Mouse (Mus musculus): ENCODE results near the gene Schip1. TPM values are rescaled to one million over a fixed set of nuclear protein-coding genes. Genes with fewer than 3 reads are reported as not detected.

The Schip1 gene
- polyA plus RNA-seq, 1 experiment from 2014 or later: 76.9 TPM

DNA sequence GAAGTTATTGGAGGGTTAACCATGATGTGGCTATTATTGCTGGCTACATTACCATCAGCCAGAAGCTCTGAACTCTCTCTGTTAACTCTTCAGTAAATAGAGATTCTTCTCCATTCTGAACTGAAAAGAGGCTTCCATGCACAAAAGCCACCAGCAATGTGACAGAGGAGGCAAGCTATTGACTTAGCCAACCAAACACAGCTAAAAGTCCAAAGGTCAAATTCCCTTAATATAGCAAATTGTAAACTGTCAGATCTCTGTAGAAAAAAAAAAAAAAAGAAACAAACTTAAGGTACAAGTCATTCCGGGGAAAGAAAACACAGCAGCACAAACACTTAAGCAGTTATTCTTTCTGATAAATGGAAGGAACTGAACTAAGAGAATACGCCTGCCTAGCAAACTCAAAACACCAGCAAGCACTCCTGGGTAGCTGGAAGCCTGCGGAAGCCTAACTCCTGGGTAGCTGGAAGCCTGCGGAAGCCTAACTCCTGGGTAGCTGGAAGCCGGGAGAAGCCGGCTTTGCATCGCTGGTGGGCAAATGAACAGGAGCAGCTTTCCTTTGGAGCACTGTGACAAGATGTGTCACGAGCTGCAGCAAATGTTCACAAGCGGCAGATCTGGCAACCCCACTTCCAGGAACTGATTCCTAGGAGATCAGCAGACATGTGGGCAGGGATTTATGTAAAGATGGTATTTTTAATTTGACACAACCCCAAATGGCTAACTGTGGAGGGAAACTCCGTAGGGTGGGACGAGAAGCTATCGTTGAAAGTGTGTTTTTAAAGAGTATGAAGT lies 528.7 kb downstream of the Schip1 start:
- no peak for DNase-seq (ENCODE audit: low spot score)
- Histone ChIP-seq H3K4me2 (ENCODE audit: low read depth, low read length, severe bottlenecking) (no peak overlapping the region), H3K27ac (ENCODE audit: low read depth, low read length) (no peak overlapping the region), H3K4me1 (replicated peaks; ENCODE audit: control insufficient read depth, insufficient read depth, low read length) (no peaks in the 10 kb centered on the region), H3K36me3 (ENCODE audit: control insufficient read depth, insufficient read depth, low read length) (no peaks in the 10 kb centered on the region), H3K9me3 (ENCODE audit: control insufficient read depth, low read length) (no peaks in the 10 kb centered on the region), H3K4me3 (ENCODE audit: low read depth, low read length) (no peak overlapping the region), H3K9ac (ENCODE audit: low read length) (no peak overlapping the region), H3K27me3 (ENCODE audit: control insufficient read depth, insufficient read depth, low read length) (no peaks in the 10 kb centered on the region)
- no peak for ATAC-seq (replicated peaks; ENCODE audit: low FRiP score)
- 76% methylated on average over 12 of the region's 12 CpGs for WGBS

DNA sequence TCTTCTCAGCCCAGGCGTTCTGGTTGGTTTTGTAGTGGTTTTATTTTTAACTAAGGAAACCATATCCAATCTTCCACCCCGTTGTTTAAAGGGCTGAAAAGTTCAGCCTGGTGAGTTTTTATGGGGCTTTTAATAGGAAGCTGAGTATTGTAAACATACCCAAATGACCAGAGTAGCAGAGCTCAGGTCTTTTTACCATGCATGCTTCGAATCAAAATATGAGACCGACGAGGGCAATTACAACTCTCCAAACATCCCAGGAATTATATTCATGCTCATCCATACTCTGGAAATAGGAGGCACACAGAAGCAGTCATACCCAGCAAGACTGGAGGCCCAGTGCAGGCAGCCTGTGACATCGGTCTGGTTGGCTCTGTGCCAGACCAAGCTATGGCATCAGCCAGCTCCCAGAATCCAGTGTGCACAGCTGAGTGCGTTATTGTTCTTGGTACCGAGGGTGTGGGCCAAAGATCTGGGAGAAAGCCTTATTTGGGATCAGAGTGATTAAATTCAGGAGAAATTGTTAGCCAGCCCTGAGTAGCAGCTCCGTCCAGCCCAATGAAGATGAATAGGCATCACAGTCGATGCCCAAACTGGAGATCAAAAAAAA lies 530.8 kb downstream of the Schip1 start:
- WGBS: 84% methylated on average over 10 of the region's 10 CpGs
- no peak overlapping the region for H3K4me3 ChIP-seq (ENCODE audit: low read depth, low read length)
- no peak overlapping the region for H3K9ac ChIP-seq (ENCODE audit: low read length)
- H3K4me1 ChIP-seq (replicated peaks; ENCODE audit: control insufficient read depth, insufficient read depth, low read length): no peaks in the 10 kb centered on the region
- no peaks in the 10 kb centered on the region for H3K36me3 ChIP-seq (ENCODE audit: control insufficient read depth, insufficient read depth, low read length)
- no peak overlapping the region for H3K4me2 ChIP-seq (ENCODE audit: low read depth, low read length, severe bottlenecking)
- DNase-seq (ENCODE audit: low spot score) (no peak), ATAC-seq (replicated peaks; ENCODE audit: low FRiP score) (no peak)
- no peaks in the 10 kb centered on the region for H3K9me3 ChIP-seq (ENCODE audit: control insufficient read depth, low read length)
- no peak overlapping the region for H3K27ac ChIP-seq (ENCODE audit: low read depth, low read length)
- H3K27me3 ChIP-seq (ENCODE audit: control insufficient read depth, insufficient read depth, low read length): no peaks in the 10 kb centered on the region

DNA sequence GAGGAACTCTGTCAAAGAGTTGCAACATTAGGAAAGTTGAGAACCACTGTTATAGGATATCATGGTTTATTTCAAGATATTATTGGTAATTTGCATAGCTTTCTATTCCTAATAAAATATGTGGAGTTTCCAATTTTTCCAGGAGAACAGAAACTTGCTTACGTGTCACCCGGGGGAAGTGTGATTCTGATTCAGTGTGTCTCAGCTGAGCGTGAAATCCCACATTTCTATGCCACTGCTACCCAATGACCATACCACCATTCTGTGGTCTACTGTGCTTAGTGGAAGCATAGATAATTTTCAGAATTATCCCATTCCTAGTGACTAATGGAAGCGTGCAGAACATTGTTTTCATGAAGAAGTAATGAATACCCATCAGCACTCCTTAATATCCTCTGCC lies 532.3 kb downstream of the Schip1 start:
- H3K9ac ChIP-seq (ENCODE audit: low read length): no peak overlapping the region
- no peak overlapping the region for H3K27ac ChIP-seq (ENCODE audit: low read depth, low read length)
- no peaks in the 10 kb centered on the region for H3K27me3 ChIP-seq (ENCODE audit: control insufficient read depth, insufficient read depth, low read length)
- ATAC-seq (replicated peaks; ENCODE audit: low FRiP score) (no peak), DNase-seq (ENCODE audit: low spot score) (no peak)
- H3K9me3 ChIP-seq (ENCODE audit: control insufficient read depth, low read length): no peaks in the 10 kb centered on the region
- no peaks in the 10 kb centered on the region for H3K36me3 ChIP-seq (ENCODE audit: control insufficient read depth, insufficient read depth, low read length)
- H3K4me2 ChIP-seq (ENCODE audit: low read depth, low read length, severe bottlenecking): no peak overlapping the region
- no peak overlapping the region for H3K4me3 ChIP-seq (ENCODE audit: low read depth, low read length)
- WGBS: 95% methylated on average over 4 of the region's 4 CpGs
- no peaks in the 10 kb centered on the region for H3K4me1 ChIP-seq (replicated peaks; ENCODE audit: control insufficient read depth, insufficient read depth, low read length)

DNA sequence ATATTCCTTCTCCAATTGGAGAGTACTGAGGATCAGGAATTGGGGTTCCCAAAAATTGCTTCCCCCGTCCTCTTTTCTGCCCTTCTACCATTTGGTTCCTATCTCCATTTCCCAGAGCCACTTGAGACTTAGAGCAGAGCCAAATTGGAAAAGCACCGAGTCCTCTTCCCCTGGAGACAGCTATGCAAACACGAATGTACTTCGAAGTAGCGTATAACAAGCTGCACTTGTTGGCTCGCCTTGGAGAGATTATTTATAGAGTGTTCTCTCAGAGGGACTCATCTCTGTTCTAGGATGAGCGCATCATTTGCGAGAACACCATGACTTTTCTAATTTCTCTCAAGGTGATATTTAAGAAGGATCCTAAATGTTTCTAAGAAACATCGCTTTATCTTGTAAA lies 538.3 kb downstream of the Schip1 start:
- ATAC-seq (replicated peaks; ENCODE audit: low FRiP score) (no peak), DNase-seq (ENCODE audit: low spot score) (no peak)

DNA sequence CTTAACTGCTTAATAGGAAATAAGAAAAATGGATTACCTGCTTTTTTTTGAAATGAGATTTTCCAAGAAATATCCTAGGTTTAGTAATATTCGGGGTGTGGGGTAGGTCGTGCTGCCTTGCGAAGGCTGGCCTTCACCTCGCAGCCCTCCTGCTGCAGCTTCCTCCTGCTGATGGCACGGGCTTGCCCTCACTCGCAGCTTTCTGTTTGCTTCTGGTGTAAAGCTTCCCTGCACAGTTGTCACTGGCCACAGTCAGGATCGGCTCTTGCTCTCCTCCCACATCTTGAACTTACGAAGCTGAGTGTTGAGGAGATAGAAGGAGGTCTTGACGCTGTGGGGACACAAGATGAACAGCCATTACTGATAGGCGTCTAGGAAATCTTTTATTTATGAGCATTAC lies 539.9 kb downstream of the Schip1 start:
- Histone ChIP-seq H3K9me3 (ENCODE audit: control insufficient read depth, low read length) (no peaks in the 10 kb centered on the region), H3K4me1 (replicated peaks; ENCODE audit: control insufficient read depth, insufficient read depth, low read length) (no peaks in the 10 kb centered on the region), H3K4me2 (ENCODE audit: low read depth, low read length, severe bottlenecking) (no peak overlapping the region), H3K9ac (ENCODE audit: low read length) (no peak overlapping the region), H3K27me3 (ENCODE audit: control insufficient read depth, insufficient read depth, low read length) (no peaks in the 10 kb centered on the region), H3K27ac (ENCODE audit: low read depth, low read length) (no peak overlapping the region), H3K4me3 (ENCODE audit: low read depth, low read length) (no peak overlapping the region), H3K36me3 (ENCODE audit: control insufficient read depth, insufficient read depth, low read length) (no peaks in the 10 kb centered on the region)
- ATAC-seq (replicated peaks; ENCODE audit: low FRiP score): no peak
- DNase-seq (ENCODE audit: low spot score): no peak
- WGBS: 77% methylated on average over 10 of the region's 10 CpGs

More for the DNA sequence above, 538.3 kb downstream of the Schip1 start:
- Histone ChIP-seq H3K4me1 (replicated peaks; ENCODE audit: control insufficient read depth, insufficient read depth, low read length) (no peaks in the 10 kb centered on the region), H3K9ac (ENCODE audit: low read length) (no peak overlapping the region), H3K9me3 (ENCODE audit: control insufficient read depth, low read length) (no peaks in the 10 kb centered on the region), H3K4me3 (ENCODE audit: low read depth, low read length) (no peak overlapping the region), H3K36me3 (ENCODE audit: control insufficient read depth, insufficient read depth, low read length) (no peaks in the 10 kb centered on the region), H3K27ac (ENCODE audit: low read depth, low read length) (no peak overlapping the region), H3K4me2 (ENCODE audit: low read depth, low read length, severe bottlenecking) (no peak overlapping the region), H3K27me3 (ENCODE audit: control insufficient read depth, insufficient read depth, low read length) (no peaks in the 10 kb centered on the region)
- WGBS: 92% methylated on average over 9 of the region's 9 CpGs

DNA sequence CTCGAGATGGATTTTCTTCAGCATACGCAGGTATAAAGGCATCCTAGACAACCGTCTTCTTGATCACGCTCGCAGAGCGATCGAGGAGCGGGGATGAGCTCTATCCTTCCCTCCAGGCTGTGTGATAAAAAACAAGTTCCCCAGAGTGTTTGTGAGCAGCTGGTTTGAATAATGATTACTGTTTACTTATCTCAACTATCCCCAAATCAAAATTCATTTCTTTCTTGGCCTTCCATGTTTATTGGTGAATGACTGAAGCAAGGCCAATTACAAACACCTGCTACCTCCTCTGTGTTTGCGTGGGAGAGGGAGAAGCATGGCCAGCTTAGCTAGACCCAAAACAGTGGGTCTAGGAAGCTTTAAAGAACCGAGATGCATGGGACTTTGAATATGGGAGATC lies 540.4 kb downstream of the Schip1 start:
- no peak overlapping the region for H3K9ac ChIP-seq (ENCODE audit: low read length)
- 87% methylated on average over 10 of the region's 10 CpGs for WGBS
- H3K27me3 ChIP-seq (ENCODE audit: control insufficient read depth, insufficient read depth, low read length): no peaks in the 10 kb centered on the region
- H3K9me3 ChIP-seq (ENCODE audit: control insufficient read depth, low read length): no peaks in the 10 kb centered on the region
- no peak overlapping the region for H3K4me3 ChIP-seq (ENCODE audit: low read depth, low read length)
- ATAC-seq (replicated peaks; ENCODE audit: low FRiP score): no peak
- H3K36me3 ChIP-seq (ENCODE audit: control insufficient read depth, insufficient read depth, low read length): no peaks in the 10 kb centered on the region
- H3K4me2 ChIP-seq (ENCODE audit: low read depth, low read length, severe bottlenecking): no peak overlapping the region
- no peaks in the 10 kb centered on the region for H3K4me1 ChIP-seq (replicated peaks; ENCODE audit: control insufficient read depth, insufficient read depth, low read length)
- DNase-seq (ENCODE audit: low spot score): no peak
- no peak overlapping the region for H3K27ac ChIP-seq (ENCODE audit: low read depth, low read length)

DNA sequence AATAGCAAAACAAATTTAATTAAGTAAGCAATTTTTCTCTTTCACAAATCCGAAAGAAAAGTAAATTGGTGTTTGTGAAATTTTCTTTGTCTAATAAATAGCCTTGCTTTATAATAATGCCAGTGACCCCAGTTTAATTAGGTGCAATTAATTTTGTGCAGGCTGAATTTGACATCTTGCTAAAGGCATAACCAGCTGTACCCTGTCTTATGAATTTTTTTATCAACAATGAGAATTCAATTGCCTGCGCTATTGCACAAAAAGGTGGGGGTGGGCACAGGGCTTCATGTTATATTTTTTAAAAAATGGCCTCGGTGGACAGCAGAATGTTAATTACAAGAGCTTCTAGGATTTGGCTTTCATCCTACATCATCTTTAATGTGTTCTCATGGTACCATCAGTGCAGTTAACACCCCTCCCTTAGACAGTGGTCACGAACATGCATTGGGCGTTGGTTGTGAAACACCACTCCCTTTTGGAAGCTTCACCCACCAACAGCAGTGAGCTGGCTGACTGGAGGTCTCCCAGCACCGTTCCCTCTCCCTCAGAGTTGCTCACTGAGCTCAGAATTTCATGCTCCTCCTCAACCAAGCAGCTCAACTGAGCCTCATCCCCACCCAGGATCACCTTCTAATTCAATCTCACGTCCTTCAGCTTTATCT lies 541.5 kb downstream of the Schip1 start:
- no peaks in the 10 kb centered on the region for H3K9me3 ChIP-seq (ENCODE audit: control insufficient read depth, low read length)
- WGBS: 81% methylated on average over 7 of the region's 7 CpGs
- no peak overlapping the region for H3K9ac ChIP-seq (ENCODE audit: low read length)
- no peak overlapping the region for H3K27ac ChIP-seq (ENCODE audit: low read depth, low read length)
- no peaks in the 10 kb centered on the region for H3K36me3 ChIP-seq (ENCODE audit: control insufficient read depth, insufficient read depth, low read length)
- H3K4me2 ChIP-seq (ENCODE audit: low read depth, low read length, severe bottlenecking): no peak overlapping the region
- no peak for DNase-seq (ENCODE audit: low spot score)
- no peaks in the 10 kb centered on the region for H3K4me1 ChIP-seq (replicated peaks; ENCODE audit: control insufficient read depth, insufficient read depth, low read length)
- ATAC-seq (replicated peaks; ENCODE audit: low FRiP score): no peak
- H3K4me3 ChIP-seq (ENCODE audit: low read depth, low read length): no peak overlapping the region
- no peaks in the 10 kb centered on the region for H3K27me3 ChIP-seq (ENCODE audit: control insufficient read depth, insufficient read depth, low read length)

DNA sequence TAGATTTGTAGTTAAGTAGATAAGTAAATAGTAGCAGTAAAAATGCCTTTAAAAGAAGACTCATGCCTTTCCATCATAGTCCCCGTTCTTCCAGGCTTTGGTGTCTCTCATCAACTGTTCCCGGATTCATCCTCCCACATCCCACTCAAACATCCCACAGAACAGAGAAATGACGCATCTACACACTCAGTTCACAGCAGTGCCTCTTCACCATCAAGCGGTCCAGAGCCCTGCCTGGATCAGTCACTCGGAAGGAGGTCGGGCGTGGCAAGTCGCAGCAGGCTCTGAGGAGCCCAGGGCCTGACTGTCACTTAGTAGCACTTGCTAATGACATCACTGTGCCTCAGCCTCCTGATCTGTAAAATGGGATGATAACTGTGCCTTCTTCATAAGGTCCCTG lies 542.1 kb downstream of the Schip1 start:
- 95% methylated on average over 8 of the region's 8 CpGs for WGBS
- H3K27me3 ChIP-seq (ENCODE audit: control insufficient read depth, insufficient read depth, low read length): no peaks in the 10 kb centered on the region
- no peak overlapping the region for H3K27ac ChIP-seq (ENCODE audit: low read depth, low read length)
- no peak overlapping the region for H3K9ac ChIP-seq (ENCODE audit: low read length)
- H3K36me3 ChIP-seq (ENCODE audit: control insufficient read depth, insufficient read depth, low read length): no peaks in the 10 kb centered on the region
- no peaks in the 10 kb centered on the region for H3K4me1 ChIP-seq (replicated peaks; ENCODE audit: control insufficient read depth, insufficient read depth, low read length)
- no peak for DNase-seq (ENCODE audit: low spot score)
- ATAC-seq (replicated peaks; ENCODE audit: low FRiP score): no peak
- H3K9me3 ChIP-seq (ENCODE audit: control insufficient read depth, low read length): no peaks in the 10 kb centered on the region
- no peak overlapping the region for H3K4me3 ChIP-seq (ENCODE audit: low read depth, low read length)
- H3K4me2 ChIP-seq (ENCODE audit: low read depth, low read length, severe bottlenecking): no peak overlapping the region
